Mouse (Mus musculus) spleen, embryonic (tissue): ENCODE results near the gene Lrrc29.

Source experiments
- CTCF ChIA-PET: fragments of 350-600 bp; sonication (Branson Sonifier 250); formaldehyde crosslinking; loops from one replicate; lab custom pipeline; 2022; lab: Charles Lee

Lrrc29 gene

GRCm38 (mm10) chr8:105291802-105292201, 34.3 kb downstream of the Lrrc29 start:
- CTCF ChIA-PET, result interaction anchor here (0.7 kb wide), 1 partner anchor 138 kb away, joined by 5 read pairs; no protein-coding TSS in a partner anchor

GRCm38 (mm10) chr8:105291364-105291763, 34.7 kb downstream of the Lrrc29 start:
- CTCF ChIA-PET, result interaction anchor here (0.7 to 0.9 kb wide), 2 partner anchors 13 to 138 kb away, joined by 3 to 5 read pairs; no protein-coding TSS in a partner anchor

- CTCF ChIA-PET, result interaction anchor here (0.9 kb wide), 1 partner anchor 14 kb away, joined by 3 read pairs; no protein-coding TSS in a partner anchor
Measured at GRCm38 (mm10) chr8:105290554-105291314, 35.3 kb downstream of the Lrrc29 start.

GRCm38 (mm10) chr8:105289805-105290460, 36.1 kb downstream of the Lrrc29 start, which contains the start of gene 4931428F04Rik:
Gene 4931428F04Rik, minus strand, starts transcription at chr8:105289864.
- CTCF ChIA-PET, result no interaction called here

GRCm38 (mm10) chr8:105288958-105289732, 36.9 kb downstream of the Lrrc29 start:
- CTCF ChIA-PET, result interaction anchor here (0.6 kb wide), 1 partner anchor 28 kb away, joined by 3 read pairs; no protein-coding TSS in a partner anchor

- CTCF ChIA-PET, result interaction anchor here (1.3 kb wide), 1 partner anchor 11 kb away, joined by 3 read pairs; no protein-coding TSS in a partner anchor
Measured at GRCm38 (mm10) chr8:105288231-105288630, 37.8 kb downstream of the Lrrc29 start.

GRCm38 (mm10) chr8:105286907-105287306, 39.2 kb downstream of the Lrrc29 start:
- CTCF ChIA-PET, result no interaction called here

- CTCF ChIA-PET, result no interaction called here
Measured at GRCm38 (mm10) chr8:105285514-105285913, 40.6 kb downstream of the Lrrc29 start.

GRCm38 (mm10) chr8:105283074-105283473, 43.0 kb downstream of the Lrrc29 start:
- CTCF ChIA-PET, result interaction anchor here (0.9 to 1.1 kb wide), 3 partner anchors 24 to 104 kb away, joined by 3 to 5 read pairs (median 4); partner anchors contain the start of gene B3gnt9

GRCm38 (mm10) chr8:105282239-105282638, 43.8 kb downstream of the Lrrc29 start:
- CTCF ChIA-PET, result interaction anchor here (1.0 to 1.1 kb wide), 2 partner anchors 23 to 27 kb away, joined by 4 to 5 read pairs; partner anchors contain the start of gene B3gnt9

GRCm38 (mm10) chr8:105281821-105282220, 44.3 kb downstream of the Lrrc29 start:
- CTCF ChIA-PET, result interaction anchor here (1.0 kb wide), 1 partner anchor 16 kb away, joined by 3 read pairs; the partner anchor contains the start of gene E2f4

- CTCF ChIA-PET, result interaction anchor here (1.3 kb wide), 1 partner anchor 27 kb away, joined by 4 read pairs; no protein-coding TSS in a partner anchor
Measured at GRCm38 (mm10) chr8:105280567-105280966, 45.5 kb downstream of the Lrrc29 start.

- CTCF ChIA-PET, result interaction anchor here (1.4 kb wide), 1 partner anchor 21 kb away, joined by 7 read pairs; no protein-coding TSS in a partner anchor
Measured at GRCm38 (mm10) chr8:105278911-105279334, 47.2 kb downstream of the Lrrc29 start.

GRCm38 (mm10) chr8:105276292-105277120, 49.6 kb downstream of the Lrrc29 start:
- CTCF ChIA-PET, result interaction anchor here (0.5 to 1.2 kb wide), 2 partner anchors 9 to 12 kb away, joined by 3 read pairs; no protein-coding TSS in a partner anchor

- CTCF ChIA-PET, result no interaction called here
Measured at GRCm38 (mm10) chr8:105275840-105276239, 50.2 kb downstream of the Lrrc29 start, which contains the start of gene Nol3. Gene Nol3, plus strand, starts transcription at chr8:105276140.

GRCm38 (mm10) chr8:105275387-105275786, 50.7 kb downstream of the Lrrc29 start:
- CTCF ChIA-PET, result no interaction called here

GRCm38 (mm10) chr8:105270916-105271186, 55.2 kb downstream of the Lrrc29 start:
- CTCF ChIA-PET, result no interaction called here

- CTCF ChIA-PET, result no interaction called here
Measured at GRCm38 (mm10) chr8:105270101-105270915, 55.8 kb downstream of the Lrrc29 start.

- CTCF ChIA-PET, result no interaction called here
Measured at GRCm38 (mm10) chr8:105269461-105269947, 56.6 kb downstream of the Lrrc29 start, which contains the start of gene Hsf4. Gene Hsf4, plus strand, starts transcription at chr8:105269801.
